Mouse (Mus musculus) adipocyte (in vitro differentiated cells): ENCODE measurements around the gene Csnk2b.

Source experiments
- DNase-seq: peaks from one replicate; pipeline ENCODE4 v3.0.0-alpha.2; 2016; ENCODE audit warnings: low spot score

The Csnk2b gene

DNA sequence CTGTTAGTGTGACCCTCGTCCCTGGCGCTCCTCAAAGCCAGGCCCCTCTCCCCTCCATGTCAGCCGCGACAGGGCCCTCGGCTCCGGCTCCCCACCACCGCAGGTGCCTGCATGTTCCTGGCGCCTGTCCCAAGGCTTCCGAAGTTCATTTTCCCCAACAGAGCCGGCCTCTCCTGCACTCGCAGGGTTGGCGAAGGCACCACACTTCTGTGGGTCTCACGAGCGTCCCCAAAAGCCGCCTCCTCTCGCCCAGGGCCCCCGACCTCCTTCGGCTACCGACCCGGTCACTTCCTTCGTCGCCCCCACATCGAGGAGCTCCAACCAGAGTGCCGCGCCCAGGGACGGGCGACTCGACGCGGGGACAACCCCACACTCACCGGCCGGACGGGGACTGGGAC, 1.1 kb downstream of the Csnk2b start:
- peak; percentile 62 for DNase-seq

DNA sequence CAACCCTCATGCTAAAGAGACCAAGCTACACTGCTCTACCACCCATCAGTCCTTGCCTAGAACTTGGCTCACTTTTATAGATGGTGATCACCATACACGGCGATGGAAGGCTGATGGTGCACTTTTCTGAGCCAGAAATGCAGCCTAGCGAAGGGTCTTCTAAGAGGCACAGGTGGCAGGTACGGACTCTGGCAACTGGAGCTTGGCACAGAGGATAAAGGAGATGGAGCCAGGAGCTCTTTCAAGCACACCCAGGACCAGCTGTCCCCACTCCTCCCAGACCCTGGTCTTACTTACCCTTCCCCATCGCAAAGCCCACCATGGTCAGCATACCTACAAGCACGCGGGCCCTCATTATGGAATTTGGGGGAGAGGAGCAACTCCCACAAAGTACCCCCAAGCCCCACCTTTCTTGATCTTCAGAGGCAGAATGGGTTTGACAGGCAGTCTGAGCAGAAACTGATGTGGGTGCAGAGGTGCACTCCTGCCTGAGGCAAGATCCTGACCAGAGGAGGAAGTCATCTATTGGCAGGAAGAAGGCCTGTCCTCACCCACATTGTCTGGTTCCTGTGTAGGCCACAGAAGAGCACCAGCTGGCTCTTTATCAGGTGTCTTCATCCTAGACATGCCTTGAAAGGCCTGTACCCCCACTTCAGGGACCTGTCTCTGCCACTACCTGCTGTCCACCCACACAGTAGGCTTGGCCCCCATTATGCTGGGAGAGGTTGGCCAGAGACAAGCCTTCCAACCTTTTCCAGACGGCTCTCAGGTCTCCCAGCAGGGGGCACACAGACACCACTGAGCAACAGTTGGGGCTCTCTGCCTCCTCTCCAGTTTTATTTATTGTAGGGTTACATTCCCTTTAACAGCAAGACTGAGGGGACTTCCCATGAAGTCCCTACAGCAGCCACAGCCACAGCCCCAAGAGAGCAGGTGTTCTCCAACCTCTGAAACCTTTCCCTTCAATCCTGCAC, 6.5 kb downstream of the Csnk2b start, which contains the start of gene Ly6g5b:
Ly6g5b (minus strand) TSS at position 383 of the 974 bp plus-strand sequence.
- DNase-seq = peak; percentile 32

DNA sequence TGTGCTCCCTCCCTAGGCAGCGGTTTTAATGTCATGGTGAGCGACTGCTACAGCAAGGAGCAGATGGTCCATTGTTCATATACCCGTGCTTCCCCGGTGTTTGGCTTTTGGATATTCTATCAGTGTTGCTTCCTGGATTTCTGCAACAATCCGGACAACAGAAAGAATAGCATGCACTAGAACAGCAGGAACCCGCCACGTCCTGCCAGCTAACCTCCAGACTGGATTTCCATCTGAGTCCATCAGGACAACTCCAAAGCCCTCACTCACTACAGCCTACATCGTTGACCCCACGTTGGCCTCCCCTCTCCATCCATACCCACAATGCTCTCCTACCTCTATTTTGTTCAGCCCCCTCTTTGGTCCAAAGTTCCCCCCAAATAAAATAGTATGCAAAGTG, 10.1 kb downstream of the Csnk2b start:
- no peak for DNase-seq

DNA sequence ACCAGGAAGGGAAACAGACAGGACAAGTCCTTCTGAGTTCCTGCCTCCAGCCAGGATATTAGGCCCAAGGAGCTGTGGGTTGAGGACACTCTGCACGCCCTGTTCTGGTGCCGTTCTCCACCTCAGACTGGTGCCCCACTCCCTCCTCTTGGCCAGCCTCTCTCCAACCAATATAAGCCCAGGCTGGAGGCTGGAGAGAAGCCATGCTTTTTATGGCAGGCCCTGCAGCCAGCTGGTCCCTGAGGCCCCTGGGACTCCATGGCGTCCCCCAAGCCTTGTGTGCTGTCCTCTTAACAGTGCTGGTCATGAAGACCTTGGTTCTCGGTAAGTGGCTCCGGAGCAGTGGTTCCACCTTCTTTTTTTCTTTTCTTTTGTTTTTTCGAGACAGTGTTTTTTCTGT, 13.8 kb downstream of the Csnk2b start, which contains the start of gene Ly6g5c:
Ly6g5c (plus strand) TSS at position 183 of the 400 bp plus-strand sequence.
- no peak for DNase-seq

- DNase-seq = no peak
Observed at GRCm38 (mm10) chr17:35106522-35106921, 15.3 kb downstream of the Csnk2b start.

GRCm38 (mm10) chr17:35105740-35106389, 16.0 kb downstream of the Csnk2b start:
- DNase-seq = no peak

DNA sequence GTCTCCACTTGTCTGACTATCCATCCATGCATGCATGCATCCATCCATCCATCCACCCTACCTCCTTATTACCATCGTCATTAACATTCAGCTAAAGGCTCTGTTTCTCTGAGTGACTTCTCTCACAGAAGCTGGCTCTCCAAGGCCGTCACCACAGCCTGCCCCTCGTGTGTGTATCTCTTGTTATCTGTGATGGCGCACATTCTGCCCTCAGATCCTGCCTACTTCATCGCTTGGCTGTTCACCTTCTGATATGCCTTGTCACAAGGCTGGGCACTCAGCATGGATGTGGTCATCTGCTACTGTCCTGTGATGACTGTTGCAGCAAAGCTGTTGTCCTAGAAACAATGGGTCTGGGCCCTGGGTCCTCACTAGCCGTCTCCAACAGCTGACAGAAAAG, 17.1 kb downstream of the Csnk2b start:
- DNase-seq = no peak

- no peak for DNase-seq
Observed at GRCm38 (mm10) chr17:35104079-35104478, 17.8 kb downstream of the Csnk2b start.

- DNase-seq = peak; percentile 30
Observed at GRCm38 (mm10) chr17:35103221-35103690, 18.6 kb downstream of the Csnk2b start.

DNA sequence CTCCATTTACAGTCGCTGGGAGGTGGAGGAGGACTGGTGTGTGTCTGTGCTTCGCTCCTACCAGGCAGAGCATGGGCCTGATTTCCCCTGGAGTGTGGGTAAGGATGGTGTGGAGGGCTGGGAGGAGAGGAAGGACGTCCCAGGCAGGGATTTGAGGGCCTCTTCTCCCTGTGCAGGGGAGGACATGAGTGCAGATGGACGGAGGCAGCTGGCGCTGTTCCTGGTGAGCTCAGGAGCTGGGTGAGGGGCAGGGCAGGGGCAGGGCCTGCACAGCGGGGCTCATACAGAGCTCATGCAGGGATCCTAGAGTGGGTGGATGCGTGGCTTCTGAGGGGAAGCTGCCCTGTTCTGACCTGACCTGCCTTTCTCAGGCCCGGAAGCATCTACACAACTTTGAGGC, 19.6 kb downstream of the Csnk2b start:
- no peak for DNase-seq

GRCm38 (mm10) chr17:35101161-35101560, 20.7 kb downstream of the Csnk2b start:
- no peak for DNase-seq

DNA sequence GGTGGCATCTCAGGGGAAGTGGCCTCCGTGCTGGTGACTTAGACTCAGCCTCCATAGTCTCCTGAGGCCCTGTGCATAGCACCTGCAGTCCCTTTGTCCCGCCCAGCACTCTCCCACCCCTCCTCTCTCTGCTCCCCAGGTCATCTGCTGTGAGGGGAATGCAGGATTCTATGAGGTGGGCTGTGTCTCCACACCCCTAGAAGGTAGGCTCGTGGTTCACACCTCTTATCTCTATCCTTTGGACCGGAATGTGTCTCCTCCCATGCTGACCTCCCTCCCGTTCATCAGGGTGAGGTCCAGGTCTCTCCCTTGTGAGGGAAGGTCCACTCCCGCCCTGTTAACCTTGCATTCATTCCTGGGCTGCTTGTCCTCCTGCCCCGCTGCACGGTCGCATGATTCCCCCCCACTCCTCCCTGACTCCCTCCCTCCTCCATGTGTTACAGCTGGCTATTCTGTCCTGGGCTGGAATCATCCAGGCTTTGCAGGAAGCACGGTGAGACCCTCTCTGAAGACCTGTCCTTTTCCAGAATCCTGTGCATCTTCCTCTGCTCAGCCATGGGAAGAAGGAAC, 21.6 kb downstream of the Csnk2b start:
- DNase-seq = no peak

DNA sequence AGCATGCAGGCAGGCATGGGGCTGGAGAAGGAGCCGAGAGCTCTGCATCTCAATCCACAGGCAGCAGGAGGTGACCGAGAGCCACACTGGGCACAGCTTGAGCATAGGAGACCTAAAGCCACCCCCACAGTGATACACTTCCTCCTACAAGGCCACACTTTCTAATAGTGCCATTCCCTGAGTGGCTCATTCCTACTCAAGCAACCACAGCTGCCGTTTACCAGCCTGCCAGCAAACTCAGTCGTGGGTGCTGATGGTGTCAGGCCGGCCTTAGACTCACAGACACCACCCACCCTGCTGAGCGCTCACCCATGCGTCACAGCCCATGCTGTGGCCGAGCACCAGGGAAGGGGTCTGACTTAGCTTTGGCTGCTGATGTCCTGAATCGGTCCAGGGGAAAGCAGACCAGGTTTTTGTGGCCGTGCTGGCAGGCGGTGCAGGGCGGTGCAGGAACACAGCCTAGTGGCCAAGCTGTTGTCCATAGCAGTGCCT, 24.6 kb downstream of the Csnk2b start:
- no peak for DNase-seq

- DNase-seq = no peak
Observed at GRCm38 (mm10) chr17:35096597-35096996, 25.3 kb downstream of the Csnk2b start.

DNA sequence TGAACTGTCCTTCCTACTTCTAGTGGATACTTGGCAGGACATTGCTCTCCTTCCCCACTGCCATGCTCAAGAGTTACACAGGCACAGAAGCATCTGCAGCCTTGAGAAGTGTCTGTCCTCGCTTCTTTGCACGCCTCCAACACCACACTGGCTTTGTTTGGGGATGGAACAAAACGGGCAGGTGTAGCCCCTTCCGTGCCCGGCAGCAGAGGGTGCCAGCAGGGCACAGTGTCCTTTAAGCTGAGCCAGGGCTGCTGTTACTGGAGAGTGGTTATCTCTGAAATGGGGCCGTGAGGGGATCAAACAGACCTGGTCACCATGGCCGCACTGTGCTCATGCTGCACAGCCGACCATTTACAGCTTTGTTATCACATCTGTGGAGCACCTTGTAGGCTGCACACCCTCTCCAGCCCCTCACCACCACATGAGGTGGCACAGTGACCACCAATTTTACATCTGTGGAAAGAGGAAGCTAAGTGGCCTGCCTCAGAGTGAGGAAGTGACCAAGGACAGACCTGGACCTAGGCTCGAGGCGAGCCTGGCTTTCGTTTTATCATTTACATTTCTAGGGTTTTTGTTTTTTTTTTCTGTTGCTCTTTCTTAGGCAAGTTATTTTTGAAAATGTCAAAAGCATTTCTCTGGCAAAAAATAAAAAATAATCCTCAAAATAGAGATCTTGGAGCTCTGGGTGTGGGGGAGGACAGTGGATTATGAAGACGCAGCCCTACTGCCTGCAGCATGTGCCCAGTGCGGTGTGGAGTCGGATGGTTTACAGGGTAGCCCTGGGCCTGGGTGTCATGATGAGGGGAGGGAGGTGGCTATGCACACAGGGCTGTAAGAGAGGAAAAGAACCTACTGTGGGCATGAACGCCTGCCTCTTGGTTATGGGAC, 27.1 kb downstream of the Csnk2b start:
- no peak for DNase-seq

DNA sequence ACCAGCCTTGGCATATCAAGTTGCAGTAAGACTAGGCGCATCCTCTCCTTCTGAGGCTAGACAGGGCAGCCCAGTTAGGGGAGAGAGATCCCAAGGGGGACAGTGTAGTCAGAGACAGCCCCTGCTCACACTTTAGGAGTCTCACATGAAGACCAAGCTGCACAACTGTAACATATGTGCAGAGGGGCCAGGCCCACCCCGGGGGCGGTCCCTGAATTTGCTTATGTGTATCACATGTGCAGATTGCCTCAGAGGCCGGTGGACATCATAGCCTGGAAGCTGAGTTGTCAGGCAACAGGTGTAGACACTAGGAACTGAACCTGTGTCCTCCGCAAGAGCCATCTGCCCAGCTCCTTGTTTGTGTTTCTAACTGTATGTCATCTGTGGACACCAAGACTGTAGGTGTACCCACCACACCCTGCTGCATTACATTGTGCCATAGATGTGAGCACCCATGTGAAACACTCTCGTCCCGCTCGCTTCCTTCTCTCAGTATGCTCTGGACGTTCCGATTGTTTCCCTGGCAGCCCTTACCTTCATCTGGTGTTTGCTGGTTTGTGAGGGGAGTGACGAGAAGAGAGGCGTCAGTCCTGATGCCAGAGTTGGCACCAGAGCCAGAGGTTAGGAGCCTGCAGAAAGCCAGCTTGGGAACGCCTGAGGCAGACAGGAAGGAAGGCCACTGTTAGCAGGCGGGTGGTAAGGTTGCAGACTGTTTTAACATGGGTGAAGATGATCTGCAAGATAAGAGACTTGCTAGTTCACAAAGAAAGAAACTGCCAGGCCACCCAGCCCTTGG, 29.3 kb downstream of the Csnk2b start:
- DNase-seq = no peak

DNA sequence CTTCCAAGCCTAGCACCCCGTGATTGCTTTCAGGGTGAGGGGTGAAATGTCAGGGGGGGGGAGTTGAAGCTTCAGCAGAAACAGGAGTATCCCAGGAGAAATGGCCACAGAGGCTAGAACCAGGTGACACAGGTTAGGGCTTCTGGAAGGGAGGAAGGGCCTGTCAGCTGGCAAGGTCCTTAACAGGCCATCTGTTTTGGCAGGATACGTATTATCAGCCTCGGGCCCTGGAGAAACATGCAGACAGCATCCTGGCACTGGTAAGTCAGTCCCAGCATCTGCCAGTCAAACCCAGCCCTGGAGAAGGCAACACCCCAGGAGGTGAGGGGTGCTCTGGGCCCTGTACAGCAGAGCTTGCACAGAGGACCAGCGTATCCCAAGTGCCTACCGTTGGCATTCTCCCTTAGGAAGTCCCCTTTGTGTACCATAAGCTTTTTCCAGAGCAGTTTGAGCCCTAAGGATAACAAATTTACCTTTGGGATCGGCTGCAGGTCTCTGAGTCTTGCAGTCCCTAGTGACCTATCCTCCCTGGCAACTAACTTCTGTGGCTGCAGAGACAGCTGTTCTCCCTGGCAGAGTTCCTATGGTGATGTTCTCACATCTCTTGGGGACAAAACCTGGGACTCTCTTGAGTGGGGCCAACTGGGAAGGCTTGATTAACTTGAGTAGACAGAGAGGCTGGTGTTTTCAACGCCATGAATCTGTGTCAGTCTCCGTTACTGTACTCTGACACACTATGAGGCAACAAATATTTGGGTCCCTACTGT, 31.5 kb downstream of the Csnk2b start:
- DNase-seq = peak; percentile 80

- DNase-seq = peak; percentile 93
Observed at GRCm38 (mm10) chr17:35088825-35089644, 32.8 kb downstream of the Csnk2b start, which contains the start of gene Abhd16a. Gene Abhd16a (plus strand): TSS chr17:35089263.

GRCm38 (mm10) chr17:35088151-35088550, 33.7 kb downstream of the Csnk2b start:
- peak; percentile 35 for DNase-seq
